Mouse (Mus musculus) thymus, postnatal 14 days (tissue): ENCODE results near the gene Dcp1b.
A peak's percentile ranks its signal among the peaks of the same experiment; 100 is the strongest.
"Not testable (repeated sequence)": the region's sequence is repeated elsewhere in the genome, so short reads cannot be mapped to it uniquely, and the experiment has no call there.

Experiments
- DNase-seq: peaks from one replicate; pipeline ENCODE4 v3.0.0; 2021

Gene Dcp1b

DNA sequence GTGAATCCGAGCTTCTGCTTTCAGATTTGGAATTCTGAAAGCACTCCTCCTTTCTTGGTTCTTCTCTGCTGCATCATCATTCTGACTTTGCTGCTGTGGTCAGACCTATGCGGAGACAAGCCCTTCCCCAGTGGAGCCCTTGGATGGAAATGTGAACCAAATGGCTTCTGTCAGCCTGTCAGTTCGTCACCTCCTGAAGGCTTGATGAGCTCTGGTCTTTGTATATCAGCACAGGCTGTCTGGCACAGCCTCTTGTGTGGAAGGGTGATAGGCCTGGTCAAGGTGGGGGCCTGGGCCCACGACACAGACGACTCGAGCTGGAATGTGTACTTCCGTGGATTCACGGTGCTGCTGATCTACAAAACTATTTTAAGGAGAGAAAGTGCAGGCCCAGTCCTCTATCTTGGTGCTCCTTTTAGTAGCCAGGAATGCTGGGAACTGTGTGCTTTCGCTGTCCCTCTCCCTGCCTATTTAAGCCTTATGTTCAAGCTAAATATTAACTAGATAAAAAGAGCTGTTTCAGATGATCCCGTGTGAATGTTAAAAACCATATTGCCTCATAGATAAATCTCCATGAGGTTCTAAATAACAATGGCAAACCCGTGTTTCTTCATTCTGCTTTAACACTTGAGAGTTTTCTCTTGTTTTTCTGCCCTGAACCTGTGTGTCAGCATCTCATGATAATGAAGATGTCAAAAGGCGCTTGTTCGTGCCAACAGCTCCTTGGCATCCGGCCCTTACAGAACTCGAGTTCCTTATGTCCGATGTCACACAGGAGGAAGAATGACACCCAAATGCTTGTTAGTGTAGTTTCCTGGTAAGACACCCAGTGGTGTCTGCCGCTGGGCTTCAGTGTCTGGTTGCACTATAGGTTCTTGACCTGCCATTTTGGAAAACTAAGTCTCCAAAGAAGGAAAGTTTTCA, 21.6 kb downstream of the Dcp1b start, which contains the start of gene Cacna1c:
Gene Cacna1c, minus strand, starts transcription at position 37 of the 924 bp plus-strand sequence.
- DNase-seq, result no peak

DNA sequence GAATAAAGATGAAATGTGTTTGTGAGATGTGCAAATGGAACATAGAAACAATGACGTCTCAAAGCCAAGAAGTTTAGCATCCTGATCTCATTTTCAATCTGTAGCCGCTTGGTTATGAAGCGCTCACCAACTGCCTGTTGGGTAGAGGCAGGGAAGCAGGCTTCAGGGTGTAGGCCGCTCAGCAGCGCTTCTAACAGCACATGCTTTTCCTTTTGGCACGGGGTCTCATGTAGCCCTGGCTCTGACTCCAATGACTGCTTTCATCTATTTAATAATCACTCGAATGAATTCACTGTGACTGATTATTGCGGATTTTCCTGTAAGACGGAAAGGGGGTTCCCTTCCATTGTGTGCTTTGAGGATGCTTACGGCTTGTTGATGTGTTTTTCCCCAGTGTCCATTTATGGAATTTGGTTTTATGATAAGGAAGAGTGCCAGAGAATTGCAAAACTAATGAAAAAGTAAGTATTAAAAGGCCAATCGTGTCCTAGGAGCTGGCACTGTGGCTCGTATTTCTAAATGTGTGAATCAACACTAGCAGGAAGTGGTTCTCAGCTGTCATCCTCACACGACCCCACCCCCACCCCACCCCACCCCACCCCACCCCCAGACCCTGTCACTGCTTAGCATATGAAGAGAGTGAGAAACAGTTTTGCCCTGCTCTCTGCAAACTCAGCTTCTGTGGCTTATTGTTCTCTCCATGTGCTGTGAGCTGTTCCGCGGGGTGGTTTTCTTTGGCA, 23.7 kb downstream of the Dcp1b start:
- no peak for DNase-seq

DNA sequence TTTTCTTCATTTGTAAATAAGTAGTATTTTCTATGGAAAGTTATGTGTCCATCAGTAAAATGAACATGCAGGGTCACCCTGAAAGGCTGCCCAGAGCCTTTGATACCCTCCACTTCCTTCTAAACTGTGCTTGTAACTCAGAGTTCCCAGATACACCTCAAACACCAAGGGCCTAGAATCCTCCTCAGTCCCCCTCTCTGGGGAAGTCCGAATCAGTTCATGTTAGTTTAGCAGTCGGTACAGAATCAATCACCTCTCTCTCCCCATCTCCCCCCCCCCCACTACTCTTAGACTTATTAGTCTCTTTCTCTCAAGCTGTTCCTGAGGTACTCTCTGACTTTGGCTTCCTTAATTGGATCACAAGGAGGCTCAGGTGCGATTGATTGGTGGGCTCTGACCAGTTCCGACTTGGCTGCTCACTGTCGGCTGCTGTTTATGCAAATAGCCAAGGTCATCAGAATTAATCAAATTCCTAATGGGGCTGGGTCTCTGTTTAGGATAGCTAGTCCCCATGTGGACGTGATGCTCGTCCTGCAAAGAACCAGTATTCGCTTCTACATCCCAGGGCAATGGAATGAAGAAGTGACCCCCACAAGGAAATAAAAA, 24.3 kb downstream of the Dcp1b start:
- no peak for DNase-seq

DNA sequence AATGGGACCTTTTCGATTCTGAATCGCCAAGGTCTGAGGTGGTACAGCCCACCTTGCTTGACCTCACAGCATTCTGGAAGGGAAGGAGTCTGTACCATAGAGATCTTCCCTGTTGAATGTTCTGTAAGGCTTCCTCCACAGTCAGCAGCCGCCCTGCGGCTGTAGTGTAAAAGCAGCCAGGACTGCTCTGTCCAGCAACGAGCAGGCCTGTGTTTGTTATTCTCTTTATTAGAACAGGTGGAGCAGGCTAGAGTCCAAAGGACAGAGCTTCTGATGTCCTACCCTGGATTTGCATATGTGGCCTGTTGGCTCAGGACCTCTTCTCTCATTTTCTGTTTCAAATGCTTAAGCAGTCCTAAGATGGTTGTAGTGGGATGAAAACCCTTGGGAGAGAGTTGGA, 25.3 kb downstream of the Dcp1b start:
- DNase-seq, result no peak

DNA sequence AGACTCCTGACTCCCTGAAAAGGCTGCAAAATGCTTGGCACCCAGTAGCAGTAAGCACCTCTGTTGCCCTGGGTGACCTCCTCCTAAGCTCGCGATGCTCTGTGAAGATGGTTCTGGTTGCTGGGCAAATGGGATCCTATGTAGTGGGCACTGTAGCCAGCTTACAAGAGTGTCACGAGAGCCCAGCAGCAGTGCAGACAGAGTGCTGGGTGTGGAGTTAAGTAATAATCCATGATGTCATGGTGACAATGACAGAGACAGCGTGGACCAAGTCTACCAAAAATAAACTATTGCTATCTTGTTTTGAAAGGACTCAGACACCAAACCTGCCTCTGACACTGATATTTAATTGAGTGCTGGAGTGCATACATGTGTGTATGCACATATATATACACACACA, 26.5 kb downstream of the Dcp1b start:
- no peak for DNase-seq

DNA sequence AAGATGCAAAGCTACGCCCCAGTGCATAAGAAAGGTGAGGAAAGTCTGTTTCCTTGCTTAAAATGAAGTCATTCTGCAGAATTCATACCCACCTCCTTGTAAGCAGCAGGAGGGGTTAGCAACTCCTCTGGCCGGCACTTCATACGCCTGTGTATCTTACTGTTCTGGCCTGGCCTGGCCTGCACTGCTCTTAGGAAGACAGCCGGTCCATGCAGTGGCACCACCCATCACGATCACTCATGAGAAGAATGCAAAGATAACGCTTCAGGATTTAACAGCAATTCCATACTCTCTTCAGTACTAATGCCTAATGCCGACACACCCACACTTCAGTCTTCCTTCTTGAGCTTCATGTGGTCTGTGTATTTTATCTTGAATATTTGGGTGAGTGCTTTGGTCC, 29.2 kb downstream of the Dcp1b start:
- DNase-seq, result no peak

DNA sequence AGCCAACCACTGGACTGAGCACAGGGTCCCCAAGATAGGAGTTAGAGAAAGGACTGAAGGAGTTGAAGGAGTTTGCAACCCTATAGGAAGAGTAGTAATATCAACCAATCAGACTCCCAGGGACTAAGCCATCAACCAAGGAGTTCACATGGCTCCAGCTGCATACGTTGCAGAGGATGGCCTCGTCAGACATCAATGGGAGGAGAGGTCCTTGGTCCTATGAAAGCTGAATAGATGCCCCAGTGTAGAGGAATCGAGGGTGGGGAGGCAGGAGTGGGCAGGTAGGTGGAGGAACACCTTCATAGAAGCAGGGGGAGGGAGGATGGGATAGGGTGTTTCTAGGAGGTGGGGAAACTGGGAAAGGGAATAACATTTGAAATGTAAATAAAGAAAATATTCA, 29.9 kb downstream of the Dcp1b start:
- DNase-seq, result no peak

DNA sequence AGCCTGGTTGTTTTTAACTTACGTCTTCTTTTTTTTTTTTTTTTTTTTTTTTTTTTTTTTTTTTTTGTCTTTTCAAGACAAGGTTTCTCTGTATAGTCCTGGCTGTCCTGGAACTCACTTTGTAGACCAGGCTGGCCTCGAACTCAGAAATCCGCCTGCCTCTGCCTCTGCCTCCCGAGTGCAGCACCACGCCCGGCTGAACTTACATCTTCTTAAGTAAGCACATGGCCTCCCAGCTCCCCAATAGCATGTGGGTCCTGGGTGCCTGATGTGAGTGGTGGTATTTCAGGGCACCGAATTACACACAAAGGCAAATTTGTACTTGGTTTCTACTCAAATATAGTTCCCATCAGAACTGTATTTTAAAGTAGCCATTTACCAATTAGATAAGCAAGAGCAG, 31.0 kb downstream of the Dcp1b start:
- DNase-seq, result not testable (repeated sequence)

DNA sequence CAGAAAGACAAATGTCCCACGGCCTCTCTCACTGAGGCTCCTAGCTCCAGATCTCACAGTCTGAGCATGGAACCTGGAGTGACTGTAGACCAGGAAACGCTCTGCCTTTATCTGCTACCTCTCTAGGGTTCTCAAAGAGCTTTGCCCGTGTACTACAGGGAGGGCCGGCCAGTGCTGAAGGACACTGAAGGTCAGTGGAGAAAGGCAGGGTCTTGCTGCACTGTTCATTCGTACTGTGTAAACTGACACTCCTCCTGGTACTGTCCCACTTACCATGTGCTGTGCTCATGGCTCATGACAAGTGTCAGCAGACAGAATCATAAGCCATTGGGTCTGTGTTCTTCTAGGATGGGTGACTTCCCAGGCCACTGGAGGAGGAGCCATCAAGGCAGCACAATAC, 38.3 kb downstream of the Dcp1b start:
- DNase-seq, result no peak

DNA sequence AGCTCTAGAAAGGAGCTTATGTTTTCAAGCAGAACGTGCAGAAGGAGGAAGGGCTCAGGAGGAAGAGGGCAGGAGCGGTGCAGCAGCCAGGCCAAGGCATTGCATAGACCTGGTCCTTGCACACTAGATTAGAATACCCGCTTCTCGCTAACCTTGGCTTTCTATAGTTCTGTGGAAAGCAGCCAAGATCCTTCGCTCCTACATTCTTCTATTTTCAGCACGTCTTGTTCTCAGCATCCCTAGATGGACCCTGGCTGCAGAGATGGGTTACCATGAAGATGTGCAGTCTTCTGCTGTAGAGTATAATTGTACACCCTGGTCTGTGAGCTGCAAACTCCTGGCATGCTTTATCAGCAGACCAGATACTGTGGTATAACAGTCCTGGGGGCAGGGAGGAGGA, 39.1 kb downstream of the Dcp1b start:
- DNase-seq, result no peak

DNA sequence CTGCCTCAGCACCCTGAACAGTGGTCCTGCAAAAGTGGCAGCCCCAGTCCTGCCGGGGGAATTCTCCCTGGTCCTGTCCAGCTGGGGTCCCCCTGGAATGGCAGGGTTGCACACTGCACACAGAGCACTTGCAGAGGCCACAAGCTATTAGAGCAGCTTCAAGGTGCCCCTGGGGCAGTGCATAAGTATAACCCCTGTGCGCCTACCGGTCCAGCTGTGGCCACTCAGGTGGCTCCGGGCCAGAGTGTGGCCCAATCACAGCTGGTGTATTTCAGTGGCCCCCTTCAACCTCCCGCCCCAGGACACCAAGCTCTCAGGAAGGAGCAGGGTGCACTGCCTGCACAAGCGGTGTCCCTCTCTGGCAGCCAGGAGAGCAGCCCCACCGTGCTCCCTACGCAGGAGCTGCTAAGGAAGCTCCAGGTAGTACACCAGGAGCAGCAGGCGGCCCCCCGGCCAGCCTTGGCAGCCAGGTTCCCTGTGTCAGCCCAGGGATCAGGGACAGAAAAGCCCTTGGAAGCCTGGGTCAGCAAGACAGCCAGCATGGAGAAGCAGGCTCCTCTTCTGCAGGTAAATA, 40.1 kb downstream of the Dcp1b start:
- DNase-seq, result no peak

DNA sequence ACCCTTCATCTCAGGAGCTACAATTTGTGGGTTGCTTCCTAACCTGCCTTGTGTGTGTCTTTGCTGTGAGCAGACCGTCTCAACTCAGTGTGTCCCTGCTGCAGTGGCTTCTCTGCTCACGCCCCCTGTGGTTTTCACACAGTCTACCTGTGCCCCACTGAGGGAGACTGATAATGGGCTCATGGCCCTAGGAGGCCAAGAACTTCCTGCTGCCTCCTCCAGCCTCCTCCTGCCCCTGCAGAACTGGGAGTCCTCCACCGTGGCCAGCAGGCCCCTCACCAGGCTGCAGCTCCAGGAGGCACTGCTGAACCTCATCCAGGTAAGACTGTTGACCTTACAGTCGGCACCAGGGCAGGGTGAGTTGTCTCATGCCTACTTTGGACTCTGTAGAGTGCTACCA, 42.6 kb downstream of the Dcp1b start:
- DNase-seq, result no peak

DNA sequence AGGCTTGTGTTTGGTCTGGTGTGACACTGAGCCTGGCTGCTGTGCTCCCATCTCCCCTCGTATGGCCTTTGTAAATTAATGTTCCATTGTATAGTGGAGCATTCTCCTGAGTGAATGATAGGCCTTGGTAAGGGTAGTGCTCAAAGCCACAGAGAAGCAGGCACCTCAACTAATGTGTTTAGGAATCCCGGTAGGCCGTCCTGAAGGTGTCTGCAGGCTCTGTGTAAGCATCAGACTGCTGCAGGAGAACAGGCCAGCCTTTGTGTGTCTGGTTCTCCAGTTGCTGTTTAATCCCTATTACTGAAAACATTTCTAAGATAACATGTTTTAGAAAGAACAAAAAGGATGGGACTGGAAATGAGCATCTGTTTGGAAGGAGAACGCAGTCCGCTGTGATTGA, 43.5 kb downstream of the Dcp1b start:
- no peak for DNase-seq

DNA sequence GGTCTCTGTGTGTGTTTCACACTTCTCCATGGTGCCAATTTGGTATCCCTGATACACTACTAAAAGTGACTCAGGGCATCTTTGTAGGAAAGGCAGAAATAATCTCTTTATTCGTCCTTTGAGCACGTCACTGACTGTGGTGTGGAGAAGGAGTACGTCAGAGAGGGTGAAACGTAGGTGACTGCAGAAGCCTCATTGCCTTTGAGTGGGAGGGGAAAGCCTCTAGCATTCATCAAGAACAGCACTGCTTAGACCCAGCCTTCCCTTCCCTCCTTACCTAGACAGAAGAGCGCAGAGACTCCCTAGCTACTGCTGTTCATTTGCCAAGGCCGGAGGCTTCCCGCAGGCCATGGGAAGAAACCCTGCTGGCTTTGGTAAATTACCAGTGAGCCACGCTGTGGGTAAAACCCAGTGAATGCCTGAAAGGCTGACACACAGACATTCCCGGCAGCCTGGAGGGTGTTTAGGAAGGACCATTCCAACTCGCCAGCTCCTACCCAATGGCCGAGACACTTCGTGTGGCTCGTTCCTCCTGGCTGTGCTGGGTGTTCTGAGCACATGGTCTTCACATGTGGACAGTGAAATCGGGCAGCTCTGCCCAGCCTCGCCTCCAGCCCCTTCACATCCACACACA, 44.3 kb downstream of the Dcp1b start:
- no peak for DNase-seq

DNA sequence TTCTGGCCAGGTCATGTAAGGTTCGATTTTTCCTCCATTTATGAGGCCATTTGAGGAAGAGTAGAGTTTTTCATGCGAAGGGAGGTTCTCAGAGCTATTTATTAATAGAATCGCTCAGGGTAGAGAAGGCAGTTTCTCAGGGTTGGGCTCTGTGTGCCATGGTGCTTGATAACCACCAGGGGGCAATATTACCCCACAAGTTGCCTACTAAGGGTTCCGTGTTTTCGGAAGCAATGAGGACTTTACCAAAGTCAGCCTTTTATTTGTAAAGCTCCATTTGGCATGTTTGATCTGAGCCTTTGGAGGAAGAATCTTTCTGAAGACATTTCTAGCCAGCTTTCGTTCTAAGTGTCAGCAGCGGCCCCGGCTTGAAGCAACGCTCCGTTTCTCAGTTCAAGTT, 45.2 kb downstream of the Dcp1b start:
- DNase-seq, result peak; percentile 50

DNA sequence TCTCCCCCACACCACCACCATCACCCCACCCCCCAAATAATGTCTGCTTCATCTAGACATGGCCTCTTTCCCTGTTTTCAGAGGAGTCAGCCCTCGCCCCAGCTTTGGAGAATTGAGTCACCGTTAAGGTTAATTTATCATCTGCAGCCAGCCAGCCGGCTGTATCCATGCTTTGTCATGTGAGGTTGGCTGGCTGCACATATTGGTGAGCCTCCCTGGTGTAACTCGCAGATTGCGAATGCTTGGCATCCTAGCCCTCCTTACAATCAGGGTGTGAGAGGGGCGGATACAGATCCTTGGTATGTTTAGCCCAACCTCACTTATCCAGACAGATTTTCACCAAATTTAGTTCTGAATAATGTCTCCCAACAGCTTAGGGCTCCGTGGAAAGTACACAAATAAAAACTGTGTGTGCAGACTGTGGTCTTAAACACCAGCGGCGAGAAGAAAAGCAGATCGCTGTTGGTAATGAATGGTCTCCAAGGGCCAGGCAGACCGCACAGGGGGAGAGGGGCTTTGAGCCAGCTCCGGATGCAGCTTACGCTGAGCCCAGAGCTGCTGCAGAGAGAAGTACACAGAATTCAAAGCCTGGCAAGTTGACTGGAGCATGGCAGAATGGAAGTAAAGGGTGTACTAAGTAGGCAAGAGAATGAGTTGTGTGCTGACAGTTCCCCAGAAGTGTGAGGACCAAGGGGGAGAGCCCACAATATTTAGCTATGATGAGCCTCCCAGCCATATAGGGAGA, 49.6 kb downstream of the Dcp1b start:
- DNase-seq, result no peak

DNA sequence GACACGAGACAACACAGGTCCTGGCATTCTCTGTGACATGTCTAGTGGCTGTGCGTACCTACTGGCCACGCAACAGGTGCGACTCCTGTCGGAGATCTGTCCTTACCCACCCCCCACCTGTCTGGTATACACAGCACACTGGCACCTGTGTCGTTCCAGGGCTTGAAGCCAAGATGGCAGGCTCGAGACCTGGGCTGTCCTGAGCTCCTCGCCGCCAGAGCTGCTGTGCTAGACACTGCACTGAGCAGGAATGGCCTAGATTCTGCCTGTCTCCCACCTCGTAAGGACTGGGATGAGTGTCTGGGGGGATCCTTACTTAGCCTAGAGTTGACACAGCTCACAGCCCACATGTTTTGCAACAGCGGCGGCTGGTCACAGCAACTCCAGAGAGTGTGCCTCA, 50.2 kb downstream of the Dcp1b start:
- no peak for DNase-seq

DNA sequence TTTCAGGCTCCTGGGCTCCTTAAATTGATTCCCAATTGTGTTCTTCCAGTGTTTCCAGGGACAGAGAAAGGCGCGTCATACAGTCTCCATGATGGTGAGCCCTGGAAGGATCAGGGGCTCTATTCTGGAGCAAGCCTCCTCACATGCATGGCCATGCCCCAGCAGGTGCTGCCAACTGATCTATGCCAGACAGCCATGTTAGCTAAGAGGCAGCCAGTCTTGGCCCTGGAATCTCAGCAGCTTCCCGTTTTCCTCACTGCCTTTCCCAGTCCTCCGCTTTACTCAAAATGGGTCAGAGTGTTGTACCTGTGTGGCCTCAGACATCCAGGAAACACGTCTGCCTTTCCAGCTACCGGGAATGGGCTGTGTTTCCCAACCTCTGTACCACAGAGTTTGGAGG, 50.7 kb downstream of the Dcp1b start:
- no peak for DNase-seq

DNA sequence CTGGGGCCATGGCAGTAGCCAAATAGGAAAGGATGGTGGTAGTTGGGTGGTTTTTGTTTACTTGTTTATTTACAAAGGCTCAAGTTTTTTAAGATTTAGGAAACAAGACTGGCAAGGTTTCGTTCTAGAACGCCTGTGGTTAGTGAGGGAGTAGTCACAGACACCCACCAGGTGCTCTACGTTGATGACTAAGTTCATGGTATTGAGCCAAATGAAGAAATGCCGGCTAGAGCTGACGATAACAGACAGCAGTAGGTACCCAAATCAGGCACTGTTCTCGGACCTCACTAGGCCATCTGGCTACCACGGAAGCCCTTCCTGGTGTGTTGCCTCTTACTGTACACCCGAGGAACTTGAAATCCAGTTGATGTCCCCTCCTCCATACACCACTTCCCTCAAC, 51.9 kb downstream of the Dcp1b start:
- no peak for DNase-seq

DNA sequence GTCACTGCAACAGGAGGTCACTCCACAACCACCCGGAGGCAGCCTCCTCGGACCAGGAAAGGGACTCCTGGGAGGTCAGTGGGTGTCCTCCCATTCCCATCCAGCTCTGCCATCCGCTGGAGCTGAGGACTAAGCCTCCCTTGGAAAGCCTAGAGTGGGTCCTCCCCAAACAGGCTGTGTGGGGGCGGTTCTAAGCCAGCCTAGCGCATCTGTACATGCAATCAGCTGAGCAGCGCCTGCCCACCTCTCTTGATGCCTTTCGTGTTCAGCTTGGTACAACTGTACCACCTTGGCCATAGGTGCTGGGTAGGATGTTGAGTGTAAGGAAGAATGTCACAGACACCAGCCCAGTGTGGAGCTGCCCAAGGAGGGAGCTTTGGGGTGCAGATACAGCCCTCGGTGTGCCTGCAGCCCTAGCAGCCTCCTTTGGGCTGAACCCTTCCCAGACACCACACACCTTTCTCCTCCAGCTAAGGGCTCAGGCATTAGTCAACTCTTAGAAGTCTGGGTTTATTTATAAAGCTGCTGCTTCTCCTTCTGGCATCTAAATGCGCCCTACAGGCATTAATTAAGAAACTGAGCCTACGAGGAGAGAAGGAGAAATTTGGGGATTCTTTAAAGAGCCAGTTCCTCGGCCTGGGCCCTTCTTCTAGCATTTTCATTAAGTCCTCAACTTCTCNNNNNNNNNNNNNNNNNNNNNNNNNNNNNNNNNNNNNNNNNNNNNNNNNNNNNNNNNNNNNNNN, 54.0 kb downstream of the Dcp1b start:
- no peak for DNase-seq

DNA sequence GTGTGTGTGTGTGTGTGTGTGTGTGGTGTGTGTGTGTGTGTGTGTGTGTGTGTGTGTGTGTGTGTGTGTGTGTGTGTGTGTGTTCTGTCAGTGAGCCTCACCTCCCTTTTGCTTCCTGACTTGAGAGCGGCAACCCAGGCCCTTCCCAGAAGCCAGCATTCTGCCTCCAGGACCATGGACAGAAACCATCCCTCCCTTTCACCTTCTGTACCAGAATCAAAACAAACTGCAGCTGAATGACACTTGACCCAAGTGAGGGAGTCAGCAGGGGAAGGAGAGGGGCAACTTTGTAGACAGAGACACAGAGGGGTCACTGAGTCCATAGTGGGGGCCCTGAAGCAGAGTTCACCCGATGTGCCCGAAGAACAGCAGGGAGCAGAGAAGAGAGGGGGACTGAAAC, 58.0 kb downstream of the Dcp1b start:
- no peak for DNase-seq

DNA sequence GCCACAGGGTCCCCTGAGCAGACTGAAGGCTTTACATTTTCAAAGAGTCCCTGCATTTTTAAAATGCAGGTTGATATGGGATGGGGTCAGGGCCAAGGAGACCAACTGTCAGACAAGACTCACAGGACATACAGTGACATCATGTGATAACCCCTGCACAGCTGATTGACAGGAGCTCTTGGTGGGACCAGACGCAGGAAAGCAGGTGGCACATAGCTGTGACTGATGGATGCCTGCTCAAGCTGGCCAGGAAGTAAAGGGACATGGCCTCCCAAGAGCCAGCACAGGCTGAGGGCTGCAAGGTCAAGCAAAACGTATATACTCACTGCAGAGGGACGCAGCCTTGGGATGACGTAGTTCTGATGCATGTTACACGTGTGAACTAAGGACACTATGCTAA, 60.4 kb downstream of the Dcp1b start:
- no peak for DNase-seq
